Mouse (Mus musculus): Measurements from ENCODE around the gene Comp.

DNA sequence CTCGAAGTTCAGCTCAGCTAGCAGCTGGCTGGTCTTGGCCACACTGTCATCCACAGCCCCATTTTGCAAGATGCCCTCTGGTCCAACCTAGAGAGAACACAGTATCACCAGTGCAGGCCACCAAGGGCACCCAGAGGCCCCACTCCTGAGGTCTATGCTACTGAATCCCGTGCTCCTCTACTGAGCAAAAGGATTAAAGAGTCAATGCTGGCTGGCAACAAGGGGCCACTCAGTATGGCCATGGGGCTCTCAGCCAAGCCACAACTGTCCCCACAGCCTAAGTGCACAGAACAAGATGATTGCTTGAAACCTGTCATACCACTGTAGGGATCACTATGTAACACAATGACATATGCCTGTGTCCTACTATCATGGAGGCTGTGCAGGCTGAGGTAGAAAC, 29.1 kb upstream of the Comp start:
- TF ChIP-seq EP300 (optimal IDR thresholded peaks at IDR 0.05) (no peak), CTCF (IDR thresholded peaks at IDR 0.05; ENCODE audit: low read depth) (no peak)
